Mouse (Mus musculus) liver, postnatal 0 days (tissue): Measurements from ENCODE around the gene Ubxn10. TPM values are rescaled to one million over a fixed set of nuclear protein-coding genes. Genes with fewer than 3 reads are reported as not detected.

ENCODE experiments used
- ATAC-seq: fragments of 200-750 bp; cut with Nextera tagmentation; 2 replicates; pipeline ENCODE4 v1.8.0; 2017; ENCODE audit warnings: mild to moderate bottlenecking, moderate library complexity
- DNase-seq: peaks from one replicate; pipeline ENCODE4 v3.0.0-alpha.2; 2016
- H3K27ac ChIP-seq: fragments of 300-500 bp; sonication (generic); 2 replicates; pipeline ENCODE4 v1.5.1; 2014; ENCODE audit warnings: antibody characterized with exemption, moderate library complexity, mild to moderate bottlenecking, low read depth
- H3K27me3 ChIP-seq: fragments of 300-500 bp; sonication (generic); 2 replicates; pipeline ENCODE4 v1.6.1; 2014; ENCODE audit warnings: low read length, control low read depth, mixed read lengths; ENCODE audit not compliant: insufficient read depth
- H3K36me3 ChIP-seq: fragments of 300-500 bp; sonication (generic); replicated peaks from 2 replicates; pipeline ENCODE4 v1.6.1; 2014; ENCODE audit warnings: mild to moderate bottlenecking, control low read depth, low read length, moderate library complexity, mixed read lengths; ENCODE audit not compliant: insufficient read depth
- H3K4me1 ChIP-seq: fragments of 300-500 bp; sonication (generic); 2 replicates; pipeline ENCODE4 v1.6.1; 2014; ENCODE audit warnings: antibody characterized with exemption, mild to moderate bottlenecking, control low read depth; ENCODE audit not compliant: insufficient read depth
- H3K4me2 ChIP-seq: fragments of 300-500 bp; sonication (generic); 2 replicates; pipeline ENCODE4 v1.6.1; 2014; ENCODE audit warnings: low read depth, mild to moderate bottlenecking, low read length, moderate library complexity, mixed read lengths
- H3K4me3 ChIP-seq: fragments of 300-500 bp; sonication (generic); 2 replicates; pipeline ENCODE4 v1.5.1; 2014; ENCODE audit warnings: low read depth, low read length
- H3K9ac ChIP-seq: fragments of 300-500 bp; sonication (generic); replicated peaks from 2 replicates; pipeline ENCODE4 v1.6.1; 2014; ENCODE audit warnings: mild to moderate bottlenecking, moderate library complexity
- H3K9me3 ChIP-seq: fragments of 300-500 bp; sonication (generic); 2 replicates; pipeline ENCODE4 v1.6.1; 2016; ENCODE audit warnings: mild to moderate bottlenecking, control low read depth, low read length, mixed read lengths
- CTCF ChIP-seq: sonication (generic); IDR thresholded peaks from 2 replicates; pipeline ENCODE4 v1.5.1; 2016; ENCODE audit warnings: antibody characterized with exemption, low read depth
- EP300 ChIP-seq: IDR thresholded peaks from 2 replicates; pipeline ENCODE4 v1.6.1; 2016; ENCODE audit warnings: antibody characterized with exemption, low read depth, mild to moderate bottlenecking
- WGBS: fragments of 180-500 bp; shearing (Covaris S2); extraction: QIAGEN DNeasy Blood & Tissue Kit; methylation state at CpG from one replicate; pipeline ENCODE4 v1.1.7; 2014; ENCODE audit not compliant: insufficient replicate concordance; 5-methylcytosine and 5-hydroxymethylcytosine counted together
- polyA plus RNA-seq: library from polyadenylated mRNA; unstranded; fragments of >200 nt; fragmentation: Nextera tagmentation; extraction: Ambion mirVana; gene quantifications from 2 replicates; pipeline ENCODE4 v1.2.1, GENCODE M21; 2015

Ubxn10 gene
- polyA plus RNA-seq, 1 experiment from 2014 or later = 0.05 TPM

- 69% methylated on average over 9 of the region's 9 CpGs for WGBS
- no peak for ATAC-seq
Measured at GRCm38 (mm10) chr4:138754432-138754831, 17.5 kb upstream of the Ubxn10 start.

GRCm38 (mm10) chr4:138753608-138754007 lies 16.6 kb upstream of the Ubxn10 start:
- no peaks in the 10 kb centered on the region for H3K4me1 ChIP-seq
- ATAC-seq = no peak
- DNase-seq = no peak
- no peaks in the 10 kb centered on the region; the same call in 1 of the 2 replicates for H3K27me3 ChIP-seq
- H3K9me3 ChIP-seq = no peaks in the 10 kb centered on the region
- WGBS = 90% methylated on average over 3 of the region's 3 CpGs
- no peak overlapping the region for H3K27ac ChIP-seq
- H3K36me3 ChIP-seq = no peaks in the 10 kb centered on the region
- TF ChIP-seq EP300 = no peak
- no peak for TF ChIP-seq CTCF
- H3K9ac ChIP-seq = no peak overlapping the region
- H3K4me2 ChIP-seq = no peak overlapping the region
- H3K4me3 ChIP-seq = no peak overlapping the region

More at GRCm38 (mm10) chr4:138754432-138754831, 17.5 kb upstream of the Ubxn10 start:
- no peak overlapping the region for H3K4me3 ChIP-seq
- no peak overlapping the region for H3K27ac ChIP-seq
- H3K27me3 ChIP-seq = no peaks in the 10 kb centered on the region; the same call in 1 of the 2 replicates
- H3K4me2 ChIP-seq = no peak overlapping the region
- no peak for TF ChIP-seq CTCF
- TF ChIP-seq EP300 = no peak
- no peak for DNase-seq
- no peaks in the 10 kb centered on the region for H3K36me3 ChIP-seq
- no peaks in the 10 kb centered on the region for H3K4me1 ChIP-seq
- H3K9ac ChIP-seq = no peak overlapping the region
- no peaks in the 10 kb centered on the region for H3K9me3 ChIP-seq

- Histone ChIP-seq H3K4me2 (no peak overlapping the region), H3K4me3 (no peak overlapping the region), H3K9ac (no peak overlapping the region), H3K4me1 (no peaks in the 10 kb centered on the region), H3K9me3 (no peaks in the 10 kb centered on the region), H3K27ac (no peak overlapping the region), H3K36me3 (no peaks in the 10 kb centered on the region), H3K27me3 (no peaks in the 10 kb centered on the region; the same call in 1 of the 2 replicates)
- DNase-seq (no peak), ATAC-seq (no peak)
- no peak for TF ChIP-seq EP300
- no peak for TF ChIP-seq CTCF
- 90% methylated on average over 6 of the region's 6 CpGs for WGBS
Measured at GRCm38 (mm10) chr4:138752603-138753002, 15.6 kb upstream of the Ubxn10 start.

GRCm38 (mm10) chr4:138748369-138749072 lies 11.6 kb upstream of the Ubxn10 start:
- no peaks in the 10 kb centered on the region for H3K36me3 ChIP-seq
- no peak for ATAC-seq
- no peaks in the 10 kb centered on the region for H3K9me3 ChIP-seq
- H3K4me3 ChIP-seq = no peak overlapping the region
- no peaks in the 10 kb centered on the region; the same call in 1 of the 2 replicates for H3K27me3 ChIP-seq
- no peak overlapping the region for H3K4me2 ChIP-seq
- TF ChIP-seq EP300 = no peak
- TF ChIP-seq CTCF = peak; percentile 76
- H3K27ac ChIP-seq = no peak overlapping the region
- no peak overlapping the region for H3K9ac ChIP-seq
- no peaks in the 10 kb centered on the region for H3K4me1 ChIP-seq
- 43% methylated on average over 8 of the region's 8 CpGs for WGBS
- no peak for DNase-seq

GRCm38 (mm10) chr4:138747851-138748250 lies 10.9 kb upstream of the Ubxn10 start:
- no peak overlapping the region for H3K27ac ChIP-seq
- H3K9me3 ChIP-seq = no peaks in the 10 kb centered on the region
- no peak overlapping the region for H3K4me3 ChIP-seq
- H3K36me3 ChIP-seq = no peaks in the 10 kb centered on the region
- 57% methylated on average over 10 of the region's 10 CpGs for WGBS
- no peaks in the 10 kb centered on the region for H3K4me1 ChIP-seq
- no peak for TF ChIP-seq EP300
- TF ChIP-seq CTCF = no peak
- H3K27me3 ChIP-seq = no peaks in the 10 kb centered on the region; the same call in 1 of the 2 replicates
- ATAC-seq (no peak), DNase-seq (no peak)
- no peak overlapping the region for H3K9ac ChIP-seq
- H3K4me2 ChIP-seq = no peak overlapping the region

- H3K4me2 ChIP-seq = no peak overlapping the region
- no peaks in the 10 kb centered on the region for H3K4me1 ChIP-seq
- ATAC-seq (no peak), DNase-seq (no peak)
- no peak overlapping the region for H3K4me3 ChIP-seq
- no peak overlapping the region for H3K27ac ChIP-seq
- WGBS = 74% methylated on average over 9 of the region's 9 CpGs
- TF ChIP-seq CTCF (no peak), EP300 (no peak)
- no peak overlapping the region for H3K9ac ChIP-seq
- no peaks in the 10 kb centered on the region for H3K9me3 ChIP-seq
- H3K27me3 ChIP-seq = no peaks in the 10 kb centered on the region; the same call in 1 of the 2 replicates
- no peaks in the 10 kb centered on the region for H3K36me3 ChIP-seq
Measured at GRCm38 (mm10) chr4:138746866-138747265, 9.9 kb upstream of the Ubxn10 start.
